Mouse (Mus musculus): ENCODE measurements around the gene Gm13078. TPM values are rescaled to one million over a fixed set of nuclear protein-coding genes. Genes with fewer than 3 reads are reported as not detected.

Gene Gm13078
- not detected for total RNA-seq (2022)

- DNase-seq, result no peak
These were observed at the start of gene Gm13078 for GRCm38 (mm10) chr4:143719155-143719554. Gene Gm13078, plus strand, starts transcription at chr4:143719455.

GRCm38 (mm10) chr4:143702611-143703010, 16.6 kb upstream of the Gm13078 start, which contains the start of gene Gm13089:
Gene Gm13089, minus strand, starts transcription at chr4:143702711.
- DNase-seq, result no peak

Other genes with a start within 250 kb of the Gm13078 start
- gene Gm13043, start 208.1 kb upstream of the Gm13078 start, total RNA-seq (2022), result not detected
- not detected for gene Gm13040, start 183.5 kb upstream of the Gm13078 start, total RNA-seq (2022)
- not detected for gene BC080695, start 167.8 kb upstream of the Gm13078 start, total RNA-seq (2022)
- not detected for gene Gm13057, start 167.7 kb upstream of the Gm13078 start, total RNA-seq (2022)
- gene Gm13083, start 104.5 kb upstream of the Gm13078 start, total RNA-seq (2022), result not detected
- gene Gm13088, start 62.2 kb upstream of the Gm13078 start, total RNA-seq (2022), result not detected
- gene Gm13089, start 16.7 kb upstream of the Gm13078 start, total RNA-seq (2022), result not detected
- not detected for gene Gm13023, start 69.9 kb downstream of the Gm13078 start, total RNA-seq (2022)
- not detected for gene Gm13084, start 96.6 kb downstream of the Gm13078 start, total RNA-seq (2022)
- not detected for gene Gm13103, start 127.0 kb downstream of the Gm13078 start, total RNA-seq (2022)
- gene Pramef6, start 180.9 kb downstream of the Gm13078 start, total RNA-seq (2022), result not detected
- gene Pramef25, start 231.6 kb downstream of the Gm13078 start, total RNA-seq (2022), result not detected
- gene Gm13101, start 247.5 kb downstream of the Gm13078 start, total RNA-seq (2022), result not detected